Mouse (Mus musculus): ENCODE results near the gene Tanc2. TPM values are rescaled to one million over a fixed set of nuclear protein-coding genes. Genes with fewer than 3 reads are reported as not detected.

Tanc2 gene
- polyA plus RNA-seq, 1 experiment, result 6.2 TPM

DNA sequence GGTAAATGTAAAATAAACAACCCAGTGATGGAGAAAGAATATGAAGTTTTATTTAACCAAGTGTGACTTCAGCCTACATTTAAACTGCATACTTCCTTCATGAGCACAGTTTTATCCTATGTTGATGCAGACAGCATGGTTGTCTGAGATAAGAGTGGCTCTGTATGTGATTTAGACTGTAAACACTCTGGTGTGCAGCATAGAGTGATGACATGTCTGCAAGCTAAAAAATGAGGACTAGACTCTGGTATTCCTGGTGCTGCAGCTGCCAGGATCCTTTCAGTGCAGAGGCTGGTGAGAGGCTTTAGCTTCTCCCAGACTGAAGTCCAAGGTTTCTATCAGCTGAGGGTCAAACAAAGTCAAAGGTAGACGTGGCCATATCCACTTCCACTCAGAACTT is 297.5 kb downstream of the Tanc2 start:
- Histone ChIP-seq H3K36me3 (ENCODE audit: control insufficient read depth, insufficient read depth, low read length) (no peaks in the 10 kb centered on the region), H3K4me3 (ENCODE audit: control insufficient read depth, low read depth, low read length) (no peak overlapping the region), H3K27me3 (ENCODE audit: control insufficient read depth, insufficient read depth, low read length) (no peaks in the 10 kb centered on the region), H3K27ac (ENCODE audit: control insufficient read depth, insufficient read depth, low read depth, low read length) (no peak overlapping the region), H3K4me1 (ENCODE audit: control insufficient read depth, insufficient read depth, low read length) (no peaks in the 10 kb centered on the region)
- no peak for TF ChIP-seq CTCF (IDR thresholded peaks at IDR 0.05; ENCODE audit: control insufficient read depth, insufficient read depth, insufficient replicate concordance, low read depth, low read length)
- no peak for TF ChIP-seq POLR2A (IDR thresholded peaks at IDR 0.05; ENCODE audit: control insufficient read depth, low read depth, low read length)

GRCm38 (mm10) chr11:105899151-105899550 is 309.4 kb downstream of the Tanc2 start:
- Histone ChIP-seq H3K4me3 (ENCODE audit: control insufficient read depth, low read depth, low read length) (no peak overlapping the region), H3K36me3 (ENCODE audit: control insufficient read depth, insufficient read depth, low read length) (no peaks in the 10 kb centered on the region), H3K27me3 (ENCODE audit: control insufficient read depth, insufficient read depth, low read length) (no peaks in the 10 kb centered on the region), H3K4me1 (ENCODE audit: control insufficient read depth, insufficient read depth, low read length) (no peaks in the 10 kb centered on the region), H3K27ac (ENCODE audit: control insufficient read depth, insufficient read depth, low read depth, low read length) (no peak overlapping the region)
- TF ChIP-seq POLR2A (IDR thresholded peaks at IDR 0.05; ENCODE audit: control insufficient read depth, low read depth, low read length) (no peak), CTCF (IDR thresholded peaks at IDR 0.05; ENCODE audit: control insufficient read depth, insufficient read depth, insufficient replicate concordance, low read depth, low read length) (no peak)

- TF ChIP-seq POLR2A (IDR thresholded peaks at IDR 0.05; ENCODE audit: control insufficient read depth, low read depth, low read length) (no peak), CTCF (IDR thresholded peaks at IDR 0.05; ENCODE audit: control insufficient read depth, insufficient read depth, insufficient replicate concordance, low read depth, low read length) (no peak)
- no peaks in the 10 kb centered on the region for H3K27me3 ChIP-seq (ENCODE audit: control insufficient read depth, insufficient read depth, low read length)
- no peaks in the 10 kb centered on the region for H3K36me3 ChIP-seq (ENCODE audit: control insufficient read depth, insufficient read depth, low read length)
- H3K4me3 ChIP-seq (ENCODE audit: control insufficient read depth, low read depth, low read length), result no peak overlapping the region
- H3K4me1 ChIP-seq (ENCODE audit: control insufficient read depth, insufficient read depth, low read length), result no peaks in the 10 kb centered on the region
- no peak overlapping the region for H3K27ac ChIP-seq (ENCODE audit: control insufficient read depth, insufficient read depth, low read depth, low read length)
Observed at GRCm38 (mm10) chr11:105901501-105901900, 311.7 kb downstream of the Tanc2 start.

- H3K4me1 ChIP-seq (ENCODE audit: control insufficient read depth, insufficient read depth, low read length), result no peaks in the 10 kb centered on the region
- H3K36me3 ChIP-seq (ENCODE audit: control insufficient read depth, insufficient read depth, low read length), result no peaks in the 10 kb centered on the region
- TF ChIP-seq CTCF (IDR thresholded peaks at IDR 0.05; ENCODE audit: control insufficient read depth, insufficient read depth, insufficient replicate concordance, low read depth, low read length) (no peak), POLR2A (IDR thresholded peaks at IDR 0.05; ENCODE audit: control insufficient read depth, low read depth, low read length) (no peak)
- no peak overlapping the region for H3K4me3 ChIP-seq (ENCODE audit: control insufficient read depth, low read depth, low read length)
- no peaks in the 10 kb centered on the region for H3K27me3 ChIP-seq (ENCODE audit: control insufficient read depth, insufficient read depth, low read length)
- H3K27ac ChIP-seq (ENCODE audit: control insufficient read depth, insufficient read depth, low read depth, low read length), result no peak overlapping the region
Observed at GRCm38 (mm10) chr11:105902956-105903355, 313.2 kb downstream of the Tanc2 start.

GRCm38 (mm10) chr11:105905529-105906213 is 315.9 kb downstream of the Tanc2 start:
- no peak overlapping the region for H3K27ac ChIP-seq (ENCODE audit: control insufficient read depth, insufficient read depth, low read depth, low read length)
- no peaks in the 10 kb centered on the region for H3K36me3 ChIP-seq (ENCODE audit: control insufficient read depth, insufficient read depth, low read length)
- H3K4me1 ChIP-seq (ENCODE audit: control insufficient read depth, insufficient read depth, low read length), result no peaks in the 10 kb centered on the region
- TF ChIP-seq POLR2A (IDR thresholded peaks at IDR 0.05; ENCODE audit: control insufficient read depth, low read depth, low read length), result no peak
- TF ChIP-seq CTCF (IDR thresholded peaks at IDR 0.05; ENCODE audit: control insufficient read depth, insufficient read depth, insufficient replicate concordance, low read depth, low read length), result no peak
- no peaks in the 10 kb centered on the region for H3K27me3 ChIP-seq (ENCODE audit: control insufficient read depth, insufficient read depth, low read length)
- no peak overlapping the region for H3K4me3 ChIP-seq (ENCODE audit: control insufficient read depth, low read depth, low read length)

- H3K4me1 ChIP-seq (ENCODE audit: control insufficient read depth, insufficient read depth, low read length), result no peaks in the 10 kb centered on the region
Observed at GRCm38 (mm10) chr11:105907381-105907780, 317.6 kb downstream of the Tanc2 start.

DNA sequence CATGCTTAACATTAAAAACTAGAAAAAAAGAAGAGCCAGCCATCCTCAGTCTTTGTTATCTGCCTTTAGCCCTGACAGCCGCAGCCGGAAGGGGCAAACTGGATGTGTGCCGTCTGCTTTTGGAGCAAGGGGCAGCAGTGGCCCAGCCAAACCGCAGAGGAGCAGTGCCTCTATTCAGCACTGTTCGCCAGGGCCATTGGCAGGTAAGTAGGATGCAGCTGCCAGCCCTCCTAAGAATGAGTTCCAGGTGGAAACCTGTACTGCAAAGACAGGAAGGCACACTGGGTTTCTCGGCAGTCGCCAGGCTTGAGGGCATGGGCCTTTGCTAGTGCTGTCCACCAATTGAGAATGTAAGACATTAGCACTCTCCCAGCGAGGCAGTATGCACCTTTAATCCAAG is 319.1 kb downstream of the Tanc2 start:
- Histone ChIP-seq H3K27ac (ENCODE audit: control insufficient read depth, insufficient read depth, low read depth, low read length) (no peak overlapping the region), H3K27me3 (ENCODE audit: control insufficient read depth, insufficient read depth, low read length) (no peaks in the 10 kb centered on the region)
- TF ChIP-seq CTCF (IDR thresholded peaks at IDR 0.05; ENCODE audit: control insufficient read depth, insufficient read depth, insufficient replicate concordance, low read depth, low read length) (no peak), POLR2A (IDR thresholded peaks at IDR 0.05; ENCODE audit: control insufficient read depth, low read depth, low read length) (no peak)

More at GRCm38 (mm10) chr11:105907381-105907780, 317.6 kb downstream of the Tanc2 start:
- no peaks in the 10 kb centered on the region for H3K27me3 ChIP-seq (ENCODE audit: control insufficient read depth, insufficient read depth, low read length)
- H3K27ac ChIP-seq (ENCODE audit: control insufficient read depth, insufficient read depth, low read depth, low read length), result no peak overlapping the region
- TF ChIP-seq POLR2A (IDR thresholded peaks at IDR 0.05; ENCODE audit: control insufficient read depth, low read depth, low read length) (no peak), CTCF (IDR thresholded peaks at IDR 0.05; ENCODE audit: control insufficient read depth, insufficient read depth, insufficient replicate concordance, low read depth, low read length) (no peak)
- no peaks in the 10 kb centered on the region for H3K36me3 ChIP-seq (ENCODE audit: control insufficient read depth, insufficient read depth, low read length)
- no peak overlapping the region for H3K4me3 ChIP-seq (ENCODE audit: control insufficient read depth, low read depth, low read length)

More for the DNA sequence above, 319.1 kb downstream of the Tanc2 start:
- Histone ChIP-seq H3K36me3 (ENCODE audit: control insufficient read depth, insufficient read depth, low read length) (no peaks in the 10 kb centered on the region), H3K4me3 (ENCODE audit: control insufficient read depth, low read depth, low read length) (no peak overlapping the region), H3K4me1 (ENCODE audit: control insufficient read depth, insufficient read depth, low read length) (no peaks in the 10 kb centered on the region)
